Mouse (Mus musculus) cerebellum, adult 2 months (tissue): Measurements from ENCODE around the gene Grn.

Source experiments
- CTCF ChIP-seq: fragments of 200-500 bp; IDR thresholded peaks from 2 replicates; pipeline ENCODE4 v1.5.1; 2011; ENCODE audit warnings: low read depth, mild to moderate bottlenecking, control low read depth, low read length, moderate library complexity, borderline replicate concordance; ENCODE audit not compliant: insufficient read depth
- POLR2A ChIP-seq: fragments of 200-500 bp; IDR thresholded peaks from 2 replicates; pipeline ENCODE4 v1.6.1; 2011; ENCODE audit warnings: low read length, control low read depth, borderline replicate concordance; ENCODE audit not compliant: insufficient read depth

DNA sequence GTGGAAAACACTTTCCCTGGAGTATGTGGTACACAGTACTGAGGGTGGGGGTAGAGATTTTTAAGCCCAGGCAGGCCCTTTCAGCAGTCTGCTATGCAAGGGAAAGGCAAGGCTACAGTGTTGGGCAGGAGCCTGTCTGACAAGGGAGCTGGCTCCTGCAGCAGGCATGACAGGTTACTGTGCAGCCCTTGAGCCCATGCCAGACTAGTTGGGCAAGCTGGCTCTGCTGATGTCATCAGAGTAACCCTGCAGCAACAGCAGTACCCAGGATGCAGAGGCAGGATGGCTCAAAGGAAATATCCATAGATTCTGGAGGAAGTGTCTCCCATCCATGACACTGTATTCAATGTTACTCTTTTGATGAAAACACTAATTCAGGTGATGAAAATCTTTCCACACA, 11.2 kb upstream of the Grn start:
- TF ChIP-seq CTCF (no peak), POLR2A (no peak)
